In genomic region chr12:81788672-81789084, GRCm38 (mm10) we compare ENCODE assay signal across 8 mouse cellular contexts. TPM values are rescaled to one million over a fixed set of nuclear protein-coding genes. Genes with fewer than 3 reads are reported as not detected.
DNase-seq lines count a peak whose midpoint lies in the region; ATAC-seq and TF ChIP-seq lines count a peak whose summit lies in the region.

No protein-coding gene starts in this region.

- H3K36me3 ChIP-seq in ES-E14 (ENCODE audit: control insufficient read depth, insufficient read depth, low read length, poor library complexity, severe bottlenecking) = no peaks in the 10 kb centered on the region
- H3K36me3 ChIP-seq in forebrain, embryonic 11.5 days (ENCODE audit: control insufficient read depth, insufficient read depth, low read length) = no peaks in the 10 kb centered on the region
- H3K36me3 ChIP-seq in lung, embryonic 15.5 days = no peaks in the 10 kb centered on the region

- TF ChIP-seq POLR2A in brain, embryonic 14.5 days (IDR thresholded peaks at IDR 0.05; ENCODE audit: borderline replicate concordance, extremely low read depth, insufficient read depth, insufficient read length, poor library complexity, severe bottlenecking) = no peak

- no peak overlapping the region for H3K27ac ChIP-seq in ES-E14 (ENCODE audit: insufficient read depth, low read depth, low read length, poor library complexity, severe bottlenecking)
- H3K27ac ChIP-seq in forebrain, embryonic 11.5 days (ENCODE audit: low read depth, low read length) = no peak overlapping the region
- no peak overlapping the region for H3K27ac ChIP-seq in lung, embryonic 15.5 days

- peak; percentile 92 for DNase-seq in ES-E14 (ENCODE audit: low read depth, low spot score)
- peak; percentile 94 for DNase-seq in brain, embryonic 14.5 days (ENCODE audit: low read depth)
- peak; percentile 96 for DNase-seq in forebrain, embryonic 11.5 days (ENCODE audit: low spot score)
- DNase-seq in heart, postnatal 10 days = peak; percentile 92 to 97
- peak; percentile 77 to 96 for DNase-seq in layer of hippocampus, adult 18-20 months (ENCODE audit: low spot score in 2 of 2)
- DNase-seq in retina, postnatal 1 day = peak; percentile 95
- peak; percentile 77 to 83 for DNase-seq in thymus, postnatal 36 days

- no peaks in the 10 kb centered on the region for H3K27me3 ChIP-seq in forebrain, embryonic 11.5 days (ENCODE audit: control insufficient read depth, insufficient read depth, low read length)
- H3K27me3 ChIP-seq in lung, embryonic 15.5 days = no peaks in the 10 kb centered on the region; the same call in 1 of the 2 replicates

- 0 out of 2 replicates have a peak overlapping the region, but pooled peaks have one; percentile 51 for H3K9ac ChIP-seq in ES-E14 (ENCODE audit: insufficient read depth, low read depth, low read length, poor library complexity, severe bottlenecking)
- H3K9ac ChIP-seq in forebrain, embryonic 11.5 days (ENCODE audit: low read length) = no peak overlapping the region
- H3K9ac ChIP-seq in lung, embryonic 15.5 days = no peak overlapping the region

- H3K4me3 ChIP-seq in ES-E14 (ENCODE audit: insufficient read depth in 1 of 2, low read depth in 1 of 2, low read length in 2 of 2, poor library complexity in 1 of 2, severe bottlenecking in 1 of 2) = no peak overlapping the region
- H3K4me3 ChIP-seq in forebrain, embryonic 11.5 days (ENCODE audit: low read depth, low read length) = no peak overlapping the region
- H3K4me3 ChIP-seq in lung, embryonic 15.5 days = no peak overlapping the region

- TF ChIP-seq CTCF in brain, embryonic 14.5 days (IDR thresholded peaks at IDR 0.05; ENCODE audit: borderline replicate concordance, extremely low read depth, insufficient read depth, insufficient read length) = peak; percentile 99

- 7% methylated on average over 9 of the region's 9 CpGs for WGBS in forebrain, embryonic 11.5 days
- 2% methylated on average over 9 of the region's 9 CpGs for WGBS in lung, embryonic 15.5 days

- no peaks in the 10 kb centered on the region for H3K9me3 ChIP-seq in ES-E14 (ENCODE audit: control insufficient read depth, insufficient read depth, low read depth, low read length)
- H3K9me3 ChIP-seq in forebrain, embryonic 11.5 days (ENCODE audit: control insufficient read depth, low read length) = no peaks in the 10 kb centered on the region
- no peaks in the 10 kb centered on the region for H3K9me3 ChIP-seq in lung, embryonic 15.5 days

- no peak overlapping the region for H3K4me2 ChIP-seq in forebrain, embryonic 11.5 days (ENCODE audit: low read depth, low read length, severe bottlenecking)
- peak overlapping the region; percentile 44 for H3K4me2 ChIP-seq in lung, embryonic 15.5 days

- H3K4me1 ChIP-seq in ES-E14 (ENCODE audit: control insufficient read depth in 2 of 2, insufficient read depth in 2 of 2, low read length in 2 of 2, poor library complexity in 1 of 2) = 0 out of 4 replicates have a peak, but pooled peaks cover 0 to 4% of the 10 kb centered on the region in 2 experiments
- no peaks in the 10 kb centered on the region for H3K4me1 ChIP-seq in forebrain, embryonic 11.5 days (replicated peaks; ENCODE audit: control insufficient read depth, insufficient read depth, low read length)
- H3K4me1 ChIP-seq in lung, embryonic 15.5 days = peaks cover 4% of the 10 kb centered on the region; the same call in 1 of the 2 replicates

- in situ Hi-C loops in ES-E14 (cut with MboI; ENCODE audit: low sequenced_read_pairs in 2 of 2, unreplicated experiment in 2 of 2) = loop anchor here in 1 of 2 experiments (10.0 kb wide), 1 partner anchor 174 kb away; no protein-coding TSS in a partner anchor

- intact Hi-C loops in heart, postnatal 10 days (cut with DNase I) = loop anchor here (1.0 to 10.0 kb wide), 2 partner anchors 169 to 804 kb away; no protein-coding TSS in a partner anchor

- ATAC-seq in forebrain, embryonic 11.5 days (replicated peaks; ENCODE audit: low FRiP score) = no peak
- 0 out of 2 replicates have a peak, but pooled peaks have one; percentile 25 for ATAC-seq in lung, embryonic 15.5 days (ENCODE audit: borderline replicate concordance, extremely low read depth, low FRiP score, low TSS enrichment)

TF ChIP-seq in ES-E14, 5 proteins besides CTCF, POLR2A, EP300 and RAD21:
- TF ChIP-seq MAFK (IDR thresholded peaks at IDR 0.05; ENCODE audit: insufficient read depth, low read depth, low read length) (peak; percentile 93), ZC3H11A (IDR thresholded peaks at IDR 0.05; ENCODE audit: borderline replicate concordance, low read depth, low read length) (peak; percentile 99), ZNF384 (IDR thresholded peaks at IDR 0.05; ENCODE audit: low read depth, low read length) (0 out of 2 replicates have a peak, but pooled peaks have one; percentile 30), HCFC1 (IDR thresholded peaks at IDR 0.05; ENCODE audit: borderline replicate concordance, insufficient read depth, low read length) (0 out of 2 replicates have a peak, but pooled peaks have one; percentile 46), CHD2 (IDR thresholded peaks at IDR 0.05; ENCODE audit: low read depth, low read length) (no peak)

RNA-seq across cellular contexts. Expression of gene Map3k9, which starts 7.7 kb away (rescaled TPM):
- total RNA-seq in ES-E14 (2012; rRNA removed) = 5.4 and 9.9 TPM in 2 replicates
- 10.0 and 24.6 TPM in 2 replicates for polyA plus RNA-seq in brain, embryonic 14.5 days (2012; rRNA removed)
- 3.0 and 3.9 TPM in 2 replicates for polyA plus RNA-seq in forebrain, embryonic 11.5 days (2014; fragmentation: Nextera tagmentation; extraction: Ambion mirVana)
- total RNA-seq in heart, postnatal 10 days (2021) = under 1 TPM; 0.26 to 0.45 TPM
- total RNA-seq in layer of hippocampus, adult 18-20 months (2021) = 10 to 100 TPM; 30.8 to 31.9 TPM
- 2.9 TPM in 2 replicates for polyA plus RNA-seq in lung, embryonic 15.5 days (2015; fragmentation: Nextera tagmentation; extraction: Ambion mirVana)
